Mouse (Mus musculus): ENCODE measurements around the gene Hdx. TPM values are rescaled to one million over a fixed set of nuclear protein-coding genes. Genes with fewer than 3 reads are reported as not detected.

Hdx gene
- polyA plus RNA-seq, 1 experiment from 2014 or later = 1.2 TPM

Other genes with a start within 250 kb of the Hdx start
- gene Rps6ka6, start 159.1 kb downstream of the Hdx start, polyA plus RNA-seq (2015; fragmentation: Nextera tagmentation; extraction: Ambion mirVana) = 29.4 and 31.5 TPM in 2 replicates
- 0.56 and 1.8 TPM in 2 replicates for gene Gm45194, start 194.3 kb upstream of the Hdx start, polyA plus RNA-seq (2015; fragmentation: Nextera tagmentation; extraction: Ambion mirVana)

All from limb, embryonic 13.5 days (tissue).